Mouse (Mus musculus) ovary, postnatal 10 days (tissue): ENCODE data around the gene Suclg1.

Experiments
- DNase-seq: peaks from one replicate; pipeline ENCODE4 v3.0.0; 2022; ENCODE audit warnings: low spot score

The Suclg1 gene

DNA sequence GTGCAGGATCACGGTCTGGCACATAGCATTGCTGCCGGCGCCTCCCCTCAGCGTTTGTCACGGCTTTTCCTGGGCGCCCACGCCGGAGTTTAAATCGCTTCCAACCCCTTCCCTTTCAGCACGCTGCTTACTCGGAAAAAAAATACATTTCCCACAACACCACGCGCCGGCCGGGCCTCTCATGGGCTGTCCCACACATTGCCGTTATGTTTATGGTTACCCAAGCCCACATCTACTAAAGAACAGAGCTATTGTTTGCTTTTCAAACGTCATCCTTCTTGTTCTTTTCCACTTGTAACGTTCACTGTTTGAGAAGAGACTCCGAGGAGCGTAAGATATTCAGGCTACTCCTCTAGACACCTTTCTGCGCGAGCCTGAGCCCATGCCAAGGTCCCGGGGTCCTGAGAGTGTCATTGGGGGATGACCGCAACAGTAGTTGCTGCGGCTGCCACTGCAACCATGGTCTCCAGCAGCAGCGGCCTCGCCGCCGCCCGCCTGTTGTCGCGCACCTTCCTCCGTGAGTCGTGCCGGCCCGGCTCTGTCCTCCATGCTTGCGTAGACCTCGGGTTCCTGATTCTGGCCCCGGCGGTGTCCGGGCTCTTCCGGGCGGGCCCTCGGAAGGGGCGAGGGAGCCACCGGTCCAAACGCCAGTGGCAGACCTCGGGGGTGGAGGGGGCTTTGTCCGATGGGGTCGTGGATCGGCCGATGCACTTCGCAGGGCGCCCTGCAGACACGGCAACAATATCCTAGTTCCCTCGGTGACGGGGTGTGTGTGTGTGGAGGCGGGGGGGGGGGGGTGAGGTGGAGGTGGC lies at the start of gene Suclg1:
Gene Suclg1, plus strand, starts transcription at position 146 of the 812 bp plus-strand sequence.
- peak; percentile 85 for DNase-seq

DNA sequence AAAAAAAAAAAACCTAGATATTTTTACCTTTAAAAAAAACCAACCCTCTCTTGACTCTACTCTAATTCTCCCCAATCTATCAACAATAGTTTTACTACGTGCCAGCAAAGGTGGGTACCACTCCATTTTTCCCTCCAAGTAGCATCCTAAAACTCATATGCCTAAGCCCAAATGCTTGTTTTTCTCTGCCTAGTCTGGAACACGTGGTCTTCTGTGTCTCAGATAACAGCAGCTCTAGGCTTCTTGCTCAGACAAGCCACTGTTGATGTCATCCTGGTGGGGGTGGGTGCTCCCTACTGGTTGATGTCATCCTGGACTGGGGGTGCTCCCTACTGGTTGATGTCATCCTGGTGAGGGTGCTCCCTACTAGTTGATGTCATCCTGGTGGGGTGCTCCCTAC lies 44.5 kb upstream of the Suclg1 start:
- no peak for DNase-seq

GRCm38 (mm10) chr6:73204937-73205336 lies 43.2 kb upstream of the Suclg1 start:
- no peak for DNase-seq

GRCm38 (mm10) chr6:73209598-73209997 lies 38.6 kb upstream of the Suclg1 start:
- no peak for DNase-seq

DNA sequence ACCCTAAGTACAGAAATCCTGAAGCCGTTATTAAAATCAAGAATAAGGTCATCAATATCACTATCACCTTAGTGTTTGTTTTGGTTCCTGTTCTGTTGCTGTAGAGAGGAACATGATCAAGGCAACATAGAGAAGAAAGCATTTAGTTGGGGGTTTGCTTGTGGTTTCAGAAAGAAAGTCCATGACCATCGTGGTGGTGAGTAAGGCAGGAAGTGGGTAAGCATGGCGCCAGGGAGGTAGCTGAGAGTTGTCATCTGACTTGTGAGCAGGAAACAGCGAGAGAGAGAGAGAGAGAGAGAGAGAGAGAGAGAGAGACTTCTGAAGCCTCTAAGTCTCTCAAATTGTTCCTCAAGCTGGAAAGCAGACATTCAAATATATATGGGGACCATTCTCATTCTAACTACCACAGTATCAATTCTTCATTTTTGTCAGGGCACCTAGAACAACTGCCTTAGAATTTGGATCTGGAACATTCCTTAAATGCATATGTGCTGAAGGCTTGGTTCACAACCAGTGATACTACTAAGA lies 37.7 kb upstream of the Suclg1 start:
- DNase-seq = no peak

DNA sequence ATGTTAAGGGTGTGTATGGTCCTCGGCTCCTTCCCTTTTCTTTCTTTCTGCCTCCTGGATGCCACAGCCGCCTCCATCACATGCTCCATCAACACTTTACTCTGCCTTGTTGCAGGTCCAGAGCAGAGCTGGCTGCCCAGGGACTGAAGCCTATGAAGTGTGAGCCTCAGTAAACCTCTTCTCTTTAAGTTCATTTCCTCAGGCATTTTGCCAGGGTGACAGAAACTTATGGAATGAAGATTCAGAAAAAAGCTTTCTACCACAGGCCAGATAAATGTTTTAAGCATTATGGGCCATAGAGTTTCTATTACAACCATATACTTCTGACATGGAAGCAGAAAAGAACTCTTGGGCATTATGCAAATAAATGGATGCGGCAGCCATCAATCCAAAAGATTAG lies 37.1 kb upstream of the Suclg1 start:
- no peak for DNase-seq

- no peak for DNase-seq
Measured at GRCm38 (mm10) chr6:73211602-73212001, 36.6 kb upstream of the Suclg1 start.

DNA sequence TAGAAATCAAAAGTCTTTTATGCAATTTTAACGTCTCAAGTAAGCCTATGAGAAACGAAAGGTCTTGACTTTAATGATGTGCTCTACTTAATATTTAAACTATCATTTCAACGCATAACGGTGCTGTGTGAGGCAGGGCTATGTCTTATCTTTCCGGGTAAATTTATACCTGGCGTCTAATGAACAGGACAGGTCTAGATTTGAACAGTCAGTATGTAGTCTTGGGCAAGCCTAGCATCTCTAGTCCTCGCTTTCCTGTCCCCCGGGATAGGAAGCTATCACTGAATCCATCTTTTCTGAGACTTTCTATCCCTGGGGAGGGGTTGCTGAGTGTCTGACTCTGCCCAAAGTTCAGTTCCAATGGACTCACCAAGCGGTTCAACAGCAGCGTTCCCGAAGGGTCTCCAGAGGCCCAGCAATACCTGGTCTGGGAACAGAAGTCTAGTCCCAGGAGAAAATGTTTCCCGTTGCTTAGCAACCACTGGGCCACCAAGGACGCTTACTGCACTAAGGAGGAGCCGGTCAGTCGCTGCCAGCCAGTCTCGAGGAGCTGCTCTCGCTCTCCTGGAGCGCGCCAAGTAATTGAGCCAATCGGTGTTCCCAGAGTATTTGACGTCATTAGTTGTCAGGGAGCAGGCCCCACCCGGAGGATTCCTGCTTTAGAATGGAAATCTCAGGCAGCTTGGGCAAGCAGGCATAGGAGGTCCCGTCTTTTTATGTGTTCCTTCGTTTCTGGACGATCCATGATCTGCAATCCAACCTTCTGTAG lies 26.8 kb upstream of the Suclg1 start, which contains the start of gene Dnah6:
Gene Dnah6, minus strand, starts transcription at position 463 of the 769 bp plus-strand sequence.
- peak; percentile 53 for DNase-seq

- no peak for DNase-seq
Measured at GRCm38 (mm10) chr6:73221958-73222735, 26.0 kb upstream of the Suclg1 start.

GRCm38 (mm10) chr6:73222841-73223526 lies 25.2 kb upstream of the Suclg1 start:
- DNase-seq = peak; percentile 42

- no peak for DNase-seq
Measured at GRCm38 (mm10) chr6:73227376-73228158, 20.6 kb upstream of the Suclg1 start.

GRCm38 (mm10) chr6:73228408-73228807 lies 19.8 kb upstream of the Suclg1 start:
- no peak for DNase-seq

DNA sequence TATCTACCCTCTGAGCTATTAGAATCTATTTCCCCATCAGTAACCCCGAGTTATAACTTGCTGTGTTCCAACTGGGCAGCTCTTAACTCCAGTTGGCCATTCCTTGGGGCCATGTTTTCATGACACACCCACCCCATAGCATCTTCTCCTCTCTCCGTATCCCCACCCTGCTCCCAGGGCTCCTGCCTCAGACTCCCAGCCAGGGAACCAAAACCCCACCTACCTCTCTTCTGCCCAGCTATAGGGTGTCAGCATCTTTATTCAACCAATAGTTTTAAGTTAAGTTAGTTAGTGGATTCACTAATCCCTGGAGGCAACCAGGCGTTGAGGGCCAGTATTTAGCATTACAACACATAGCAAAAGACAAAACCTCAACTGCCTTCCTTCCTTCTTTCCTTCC lies 19.3 kb upstream of the Suclg1 start:
- no peak for DNase-seq

- DNase-seq = no peak
Measured at GRCm38 (mm10) chr6:73232152-73232584, 16.0 kb upstream of the Suclg1 start.

- DNase-seq = no peak
Measured at GRCm38 (mm10) chr6:73233202-73233726, 14.9 kb upstream of the Suclg1 start.

DNA sequence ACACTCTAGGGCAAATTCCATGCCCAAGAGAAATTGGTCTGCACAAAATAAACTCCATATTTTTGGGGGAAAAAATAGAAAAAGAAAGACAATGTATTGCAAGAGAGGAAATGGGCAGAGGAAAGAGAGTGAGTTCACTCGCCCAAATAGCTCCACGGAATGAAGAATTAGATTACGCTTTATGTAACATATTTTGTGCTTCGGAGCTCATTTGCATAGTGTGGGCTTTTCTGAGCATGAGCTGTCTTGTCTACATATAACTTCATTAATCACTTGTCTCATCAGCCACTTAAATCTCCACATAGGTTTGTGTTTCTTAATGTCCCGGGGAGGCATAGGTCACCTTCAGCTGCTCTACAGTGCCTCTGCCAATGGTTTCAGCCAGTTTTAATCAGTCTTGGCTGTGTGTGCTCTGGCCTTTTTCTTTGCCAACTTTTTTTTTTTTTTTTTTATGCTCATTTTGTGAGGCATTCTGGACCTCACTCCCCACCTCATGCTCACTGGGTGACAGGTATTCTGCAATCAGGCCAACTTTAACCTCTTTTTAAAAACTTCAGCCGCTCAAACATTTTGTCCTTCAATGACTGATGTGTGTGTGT lies 13.8 kb upstream of the Suclg1 start:
- DNase-seq = no peak

DNA sequence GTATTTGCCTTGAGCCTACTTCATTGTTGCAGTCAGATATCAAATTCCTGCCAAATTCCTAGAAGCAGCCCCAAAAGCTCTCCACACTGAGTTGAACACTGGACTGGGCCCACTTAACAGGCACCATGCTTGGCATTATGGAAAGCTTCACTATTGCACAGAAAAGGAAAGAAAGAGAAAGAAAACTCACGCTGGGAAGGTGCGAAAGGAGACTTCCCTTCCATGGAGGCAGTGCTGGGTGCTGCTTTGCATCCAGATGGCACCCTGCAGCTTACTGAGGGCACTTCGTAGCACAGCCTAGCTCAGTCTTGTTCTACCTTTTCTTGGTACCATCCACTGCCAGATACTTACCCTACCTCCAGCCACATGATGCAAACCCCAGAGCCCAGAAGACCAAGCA lies 12.5 kb upstream of the Suclg1 start:
- no peak for DNase-seq

DNA sequence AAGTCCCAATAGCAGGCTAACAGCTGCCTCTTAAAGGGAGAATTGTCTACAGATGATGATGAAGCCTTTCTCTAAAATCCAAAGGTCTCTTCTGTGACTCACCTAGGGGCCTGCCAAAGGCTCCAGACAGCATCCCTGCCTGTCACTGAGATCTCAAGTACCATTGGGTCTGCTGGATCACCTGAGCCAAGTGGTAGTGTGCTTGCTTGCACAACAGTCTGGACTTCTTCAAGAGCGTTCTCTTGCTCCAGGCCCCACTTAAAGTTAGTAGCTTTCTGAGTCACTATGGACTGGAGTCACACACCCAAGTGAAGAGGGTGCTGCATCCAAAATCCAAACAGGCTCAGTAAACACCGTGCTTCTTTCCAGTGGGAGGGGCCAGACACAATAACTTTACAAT lies 1.4 kb upstream of the Suclg1 start:
- DNase-seq = no peak

GRCm38 (mm10) chr6:73247452-73247851 lies 730 bp upstream of the Suclg1 start:
- no peak for DNase-seq

DNA sequence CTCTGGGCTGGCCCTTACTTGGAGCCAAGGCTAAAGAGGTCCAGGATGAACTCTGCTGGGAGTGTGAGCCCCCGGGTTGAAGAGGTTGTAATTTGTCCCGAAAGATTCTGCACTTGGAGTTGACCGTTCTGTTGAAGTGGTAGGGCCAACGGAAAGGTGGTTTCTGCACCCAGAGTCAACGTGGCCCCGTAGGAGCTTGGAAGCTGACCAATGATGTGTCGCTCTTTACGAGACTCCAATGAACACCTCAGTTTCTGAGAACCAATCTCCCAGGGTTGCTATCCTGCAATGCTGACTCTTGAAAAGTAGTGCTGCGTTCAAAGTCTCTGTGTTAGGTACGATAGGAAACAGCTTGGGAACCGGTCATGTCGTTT lies 854 bp downstream of the Suclg1 start:
- DNase-seq = no peak
